Mouse (Mus musculus): Measurements from ENCODE around the gene Six4. TPM values are rescaled to one million over a fixed set of nuclear protein-coding genes. Genes with fewer than 3 reads are reported as not detected.
"Not testable (repeated sequence)": the region's sequence is repeated elsewhere in the genome, so short reads cannot be mapped to it uniquely, and the experiment has no call there.

Gene Six4
- total RNA-seq, 2 experiments from 2014 or later = 2.3 TPM

DNA sequence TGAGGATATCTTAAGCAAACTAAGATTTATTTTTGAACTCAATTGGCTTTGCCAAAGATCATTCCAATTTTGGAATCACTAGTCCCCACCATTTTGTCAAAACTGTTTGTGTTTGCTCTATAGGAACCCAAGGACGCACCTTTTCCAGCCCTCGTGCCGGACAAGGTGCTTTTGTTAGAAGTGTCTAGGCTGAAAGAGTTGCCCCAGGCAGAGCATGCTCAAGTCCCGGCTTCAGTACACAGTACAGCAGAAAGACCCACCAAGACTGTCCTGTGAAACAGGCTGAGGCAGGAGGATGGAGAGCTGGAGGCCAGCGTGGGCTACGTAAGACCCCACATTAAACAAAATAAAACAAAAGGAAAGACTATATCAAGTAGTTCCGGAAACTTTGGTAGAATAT, 26.2 kb downstream of the Six4 start:
- DNase-seq = no peak

DNA sequence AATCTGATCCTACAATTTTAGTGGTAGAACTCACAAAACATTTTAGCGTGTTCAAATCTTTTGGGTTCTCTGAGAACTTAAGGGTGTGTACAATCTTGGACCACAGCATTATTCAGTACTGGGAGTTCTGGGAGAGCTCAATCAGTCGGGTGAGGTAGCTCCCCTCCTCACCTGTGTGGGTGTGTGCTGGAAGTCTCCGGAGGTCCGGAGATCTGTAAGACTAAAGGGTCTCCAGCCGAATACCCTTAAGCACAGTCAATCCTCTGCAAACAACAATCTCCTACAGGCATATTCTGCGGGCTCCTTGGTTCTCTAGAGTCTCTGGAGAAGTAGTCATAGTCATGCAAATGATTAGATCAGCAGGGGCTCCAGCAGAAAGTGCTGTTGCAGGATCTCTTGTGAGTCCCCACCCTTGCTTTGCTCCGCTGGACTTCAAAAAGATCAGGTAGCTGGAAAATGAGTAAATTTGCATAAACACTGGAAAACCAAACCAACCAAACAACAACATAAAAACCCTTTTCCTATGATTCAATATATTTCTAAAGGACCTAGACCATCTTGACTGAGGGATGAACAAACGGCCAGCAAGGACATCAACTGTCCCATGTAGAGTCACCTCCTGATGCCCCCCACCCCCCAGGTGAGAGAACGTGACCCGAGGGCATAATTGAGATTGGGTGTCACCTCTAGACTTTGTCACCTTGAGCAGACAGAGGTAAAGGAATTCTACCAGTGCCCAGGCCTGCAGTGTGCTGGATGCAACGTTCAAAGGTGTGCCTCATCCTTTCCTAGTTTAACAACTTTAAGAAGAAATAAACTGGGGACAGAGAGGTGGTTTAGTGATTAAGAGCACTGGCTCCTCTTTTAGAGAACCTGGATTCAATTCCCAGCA, 27.3 kb downstream of the Six4 start:
- DNase-seq = no peak

DNA sequence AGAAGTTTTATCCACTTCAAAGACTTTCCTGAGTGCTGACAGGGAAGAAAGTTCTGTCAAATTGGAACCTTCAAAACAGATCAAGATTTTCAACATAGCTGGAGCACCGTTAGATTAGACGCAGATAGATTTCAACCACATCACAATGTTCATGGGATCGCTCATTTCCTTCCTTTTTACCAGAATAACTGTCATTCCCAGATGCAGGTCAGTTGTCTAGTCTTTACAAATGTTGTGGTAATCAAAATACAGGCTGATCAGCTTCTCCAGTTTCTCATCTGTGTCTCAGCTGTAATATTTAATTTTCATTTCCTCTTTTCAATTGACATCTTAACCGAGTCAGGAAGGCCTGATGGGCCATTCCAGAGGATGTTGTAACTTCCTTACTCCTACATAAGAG, 29.5 kb downstream of the Six4 start:
- DNase-seq = no peak

DNA sequence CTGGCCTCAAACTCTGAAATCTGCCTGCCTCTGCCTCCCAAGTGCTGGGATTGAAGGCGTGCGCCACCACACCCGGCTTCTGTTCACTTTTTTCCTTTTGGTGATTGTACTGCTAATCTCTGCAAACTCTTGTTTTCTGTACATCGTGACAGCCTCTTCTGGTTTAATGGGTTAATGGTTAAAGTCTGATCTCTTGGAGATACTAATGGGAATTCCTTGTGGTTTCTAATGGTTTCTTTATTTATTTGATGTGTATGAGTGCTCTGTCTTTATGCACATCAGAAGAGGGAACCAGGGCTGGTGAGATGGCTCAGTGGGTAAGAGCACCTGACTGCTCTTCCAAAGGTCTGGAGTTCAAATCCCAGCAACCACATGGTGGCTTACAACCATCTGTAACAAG, 31.4 kb downstream of the Six4 start:
- DNase-seq = not testable (repeated sequence)

DNA sequence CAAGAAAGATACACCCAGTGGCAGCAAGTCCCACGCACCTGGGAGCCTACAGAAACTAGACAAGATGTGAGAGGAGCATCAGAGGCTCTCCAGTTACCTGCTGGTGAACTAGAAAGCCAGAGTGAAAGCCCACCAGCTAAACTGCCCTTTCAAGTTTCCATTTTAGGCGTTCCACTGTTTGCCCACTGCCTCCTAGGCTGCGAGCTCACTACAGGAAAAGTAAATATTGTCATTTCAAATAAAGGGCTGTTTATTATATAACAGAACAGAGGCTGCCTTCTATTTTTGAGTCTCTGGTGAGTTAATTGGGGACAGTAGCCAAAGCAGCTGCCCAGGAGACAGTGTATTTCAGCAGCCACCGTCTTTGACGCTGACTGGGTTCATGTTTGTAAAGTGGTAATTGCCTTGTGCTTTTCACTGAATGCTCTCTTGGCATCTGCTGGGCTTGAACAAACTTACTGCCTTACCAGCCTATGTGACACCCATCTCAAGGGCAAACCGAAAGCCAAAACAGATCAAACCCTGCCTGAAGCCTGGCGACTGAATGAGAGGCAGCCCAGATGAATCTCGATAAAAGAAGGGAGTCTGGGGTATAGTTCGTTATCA, 52.3 kb downstream of the Six4 start:
- DNase-seq = no peak

DNA sequence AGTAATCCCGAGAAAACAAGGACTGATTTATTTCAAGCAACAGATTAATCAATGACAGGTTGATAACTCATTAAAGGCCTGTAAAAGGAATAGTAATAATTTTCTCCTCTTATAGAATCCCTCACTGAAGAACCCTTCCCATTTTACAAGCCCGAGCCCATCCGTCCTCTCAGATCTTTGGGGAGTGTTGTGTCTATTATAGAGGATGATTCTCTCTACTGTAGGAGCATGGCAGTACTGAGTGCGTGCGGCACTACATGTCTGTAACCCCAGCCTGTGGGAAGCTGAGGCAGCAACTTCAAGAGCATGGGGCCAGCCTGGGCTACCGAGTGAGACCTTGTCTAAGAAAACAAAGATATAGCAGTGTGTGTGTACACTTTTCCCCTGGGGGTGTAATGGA, 55.8 kb downstream of the Six4 start:
- no peak for DNase-seq

DNA sequence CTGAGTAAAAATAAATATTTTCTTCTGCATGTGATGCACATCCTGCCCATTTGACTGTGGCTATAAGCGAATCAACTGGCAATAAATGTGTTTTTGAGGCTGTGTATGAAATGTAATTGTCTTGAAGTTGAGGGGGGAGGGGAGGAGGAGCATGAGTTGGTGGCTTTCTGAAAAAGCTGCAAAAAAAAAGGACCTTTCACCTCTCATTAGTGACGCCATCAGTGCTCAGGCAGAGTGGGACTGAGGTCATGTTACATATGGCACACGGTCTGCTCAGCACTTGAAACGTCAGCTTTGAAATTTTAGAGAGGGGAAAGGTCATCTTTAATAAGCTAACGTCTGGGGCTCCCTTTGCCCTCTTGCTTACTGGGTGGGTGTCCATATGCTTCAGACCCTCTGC, 57.8 kb downstream of the Six4 start:
- no peak for DNase-seq

DNA sequence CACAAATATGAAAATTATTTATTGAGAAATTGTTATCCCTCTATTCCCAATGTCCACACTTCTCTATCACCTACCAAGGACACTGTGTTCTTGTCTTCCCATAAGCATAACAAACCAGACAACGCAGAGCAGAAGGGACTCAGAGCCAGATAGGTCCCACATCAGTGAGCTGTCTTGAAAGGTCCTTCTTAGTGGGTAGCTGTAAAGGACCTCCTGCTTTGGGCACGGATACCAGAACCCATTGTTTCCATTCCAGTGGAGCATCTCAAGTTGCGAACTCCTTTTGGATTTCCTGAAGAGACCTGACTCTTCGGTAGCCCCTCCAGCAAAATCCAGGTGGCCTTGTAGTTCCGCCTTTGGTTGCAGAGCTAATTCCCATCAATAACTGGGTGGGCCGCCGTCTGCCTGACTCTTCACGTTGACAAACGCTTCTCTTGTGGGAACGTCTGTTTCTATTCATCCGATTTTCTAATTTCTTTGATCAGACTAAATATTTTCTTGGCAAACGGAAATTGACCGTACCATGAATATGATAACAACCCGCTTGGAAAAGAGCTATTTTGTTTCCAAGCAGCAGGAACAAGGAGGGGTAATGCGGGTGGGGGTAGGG, 58.6 kb downstream of the Six4 start:
- DNase-seq = no peak

DNA sequence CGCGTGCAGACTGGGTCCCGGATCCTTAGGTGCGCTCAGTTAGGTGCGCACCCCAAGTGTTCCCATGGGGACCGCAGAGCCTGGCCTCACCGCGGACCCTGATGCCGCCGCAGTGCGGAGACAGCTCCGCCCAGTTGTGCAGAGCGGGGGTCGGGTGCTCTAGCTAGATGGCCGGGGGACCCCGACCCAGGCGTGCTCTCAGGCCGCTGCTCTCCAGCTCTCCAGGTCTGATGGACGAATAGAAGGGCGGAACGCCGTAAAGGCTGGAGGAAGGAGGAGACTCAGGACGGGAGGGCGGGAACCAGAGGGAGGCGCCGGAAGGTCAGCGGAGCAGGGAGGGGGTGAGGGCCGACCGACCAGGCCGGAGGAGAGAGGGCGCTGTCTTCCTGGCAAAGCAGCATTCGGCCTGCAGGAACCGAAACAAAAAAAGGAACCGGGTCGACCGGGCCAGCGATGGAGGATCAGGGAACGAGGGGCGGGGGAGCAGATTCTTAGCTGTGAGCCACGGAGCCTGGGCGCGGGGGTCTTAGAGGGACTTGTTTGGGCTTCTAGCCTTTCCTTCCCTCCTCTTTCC, 59.5 kb downstream of the Six4 start, which contains the start of gene Six1:
Six1 (minus strand) TSS at position 220 of the 574 bp plus-strand sequence.
- peak; percentile 88 for DNase-seq

DNA sequence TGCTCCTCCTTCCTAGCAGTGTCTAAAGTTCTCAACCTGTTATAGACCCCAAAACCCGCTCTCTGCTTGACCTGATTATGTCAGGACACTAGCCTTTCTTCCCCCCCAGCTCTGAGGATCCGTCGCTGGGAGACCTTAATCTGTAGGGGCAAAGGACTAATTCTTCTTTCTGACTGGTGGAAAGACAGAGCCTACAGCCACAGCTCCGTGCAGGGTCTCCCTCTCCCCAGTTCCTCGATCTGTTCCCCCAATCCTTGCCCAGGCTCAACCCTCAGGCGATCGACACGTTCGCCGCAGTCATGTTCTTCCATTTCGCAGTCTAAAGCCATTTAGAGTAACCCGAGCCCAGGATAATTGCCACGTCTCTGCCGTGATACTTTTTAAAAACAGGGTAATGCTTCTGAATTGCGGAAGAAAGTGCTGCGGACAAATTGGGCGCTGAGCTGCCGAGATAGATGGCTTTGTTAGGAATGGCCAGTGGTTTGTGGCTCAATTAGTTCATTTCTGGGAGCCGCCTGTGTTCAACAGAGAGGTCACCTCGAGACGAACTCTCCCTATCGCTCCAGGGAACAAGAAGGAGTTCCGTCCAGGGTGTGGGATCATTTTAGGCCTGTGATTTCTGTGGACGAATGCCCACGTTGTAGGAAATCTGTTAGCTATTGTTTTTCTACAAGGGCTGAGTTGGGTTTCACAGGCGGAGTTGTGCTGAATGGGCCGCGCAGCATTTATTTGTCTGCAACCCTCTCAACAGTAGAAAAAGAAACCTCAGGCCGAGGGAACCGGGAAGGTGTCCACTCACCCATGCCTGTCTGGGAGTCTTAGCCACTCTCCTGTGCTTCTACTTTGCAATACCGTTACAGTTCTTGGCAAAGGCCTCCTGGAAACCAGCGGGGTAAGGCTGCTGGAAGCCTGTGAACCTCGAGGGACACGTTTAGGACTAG, 60.3 kb downstream of the Six4 start:
- DNase-seq = no peak

DNA sequence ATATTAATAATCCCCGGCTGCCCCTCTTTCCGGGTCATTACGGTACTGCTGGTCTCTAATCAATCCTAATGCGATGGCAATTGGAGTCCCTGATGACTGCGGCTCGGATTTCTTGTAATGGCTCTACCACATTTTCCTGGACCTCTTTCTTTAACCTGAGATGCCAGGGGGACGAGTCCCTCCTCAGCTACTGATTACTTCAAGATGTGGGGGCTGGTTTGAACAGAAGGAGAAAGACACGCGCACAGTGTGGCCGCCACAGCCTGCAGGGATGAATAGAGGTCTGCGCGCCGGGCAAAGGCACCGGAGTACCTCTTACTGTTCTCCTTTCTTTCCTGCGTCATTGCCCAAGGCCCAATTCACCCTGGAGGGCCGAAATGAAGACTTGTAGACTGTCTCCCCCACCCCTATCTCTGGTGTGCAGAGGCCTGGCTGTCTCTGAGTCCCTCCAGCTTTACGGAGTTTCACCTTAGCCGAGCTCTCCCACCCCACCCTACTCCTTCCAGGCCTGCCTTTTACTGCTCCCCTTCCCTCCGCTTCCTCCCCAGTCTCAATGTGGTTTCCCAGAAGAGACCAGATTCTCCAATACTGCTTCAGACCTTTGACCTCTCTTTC, 61.1 kb downstream of the Six4 start:
- no peak for DNase-seq

DNA sequence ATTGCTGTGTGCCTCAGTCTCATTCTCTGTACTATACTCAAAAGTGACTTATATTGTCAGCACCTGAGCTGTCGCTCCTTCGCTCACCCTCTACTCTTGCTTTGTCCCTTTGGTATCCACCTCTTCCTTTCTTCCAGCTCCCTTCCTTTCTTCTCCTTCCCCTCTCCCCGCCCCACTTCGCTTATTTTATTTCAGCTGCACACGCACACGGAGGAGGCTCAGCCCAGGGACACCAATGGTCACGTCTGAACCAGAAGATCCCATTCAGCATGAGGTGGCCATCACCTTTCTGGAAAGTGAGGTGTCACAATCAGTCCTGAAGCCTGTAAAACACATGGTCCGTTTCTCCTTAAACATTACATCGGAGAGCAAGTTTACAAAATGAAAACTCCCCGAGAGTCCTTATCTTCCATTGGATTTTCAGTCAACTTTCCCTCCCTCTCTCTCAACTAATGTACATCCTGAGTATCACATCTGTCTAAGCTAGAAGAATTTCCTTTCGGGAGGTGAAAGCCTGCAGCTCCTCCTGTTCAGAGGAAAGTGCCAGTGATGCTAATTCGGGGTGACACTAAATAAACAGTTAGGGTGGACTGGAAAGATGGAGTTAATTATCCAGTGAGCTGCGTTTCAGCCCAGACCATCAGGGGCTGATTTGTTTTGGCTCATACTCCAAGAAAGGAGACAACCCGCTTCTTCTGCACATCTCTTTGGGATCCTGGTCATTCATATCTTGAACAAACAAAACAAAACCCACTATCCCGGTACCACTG, 62.3 kb downstream of the Six4 start:
- DNase-seq = no peak

DNA sequence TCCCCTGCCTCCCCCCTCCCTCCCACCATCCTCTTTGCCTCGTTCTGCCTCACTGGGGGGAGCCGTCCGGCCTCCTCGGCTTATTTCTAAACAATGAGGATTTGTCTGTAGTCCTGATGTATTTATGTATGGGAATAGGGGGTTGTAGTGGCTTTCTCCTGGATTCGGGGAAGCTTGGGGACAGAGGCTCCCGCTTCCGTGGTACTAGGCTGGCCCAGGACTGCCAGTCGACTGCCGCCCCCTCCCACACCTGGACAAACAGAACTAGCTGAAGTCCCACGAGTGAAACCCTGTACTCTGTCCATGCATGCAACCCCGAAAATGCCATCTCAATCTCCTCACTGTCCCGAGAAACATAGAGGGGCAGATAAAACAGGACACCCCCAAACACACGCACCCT, 63.0 kb downstream of the Six4 start:
- DNase-seq = no peak

Other genes starting within 250 kb of the Six4 start
- not detected for gene Six6, start 173.6 kb downstream of the Six4 start, total RNA-seq (2021)
- 1 to 10 TPM in 1 of 2 experiments, under 1 TPM in 1; 0.72 to 1.2 TPM for gene 4930447C04Rik, start 172.7 kb downstream of the Six4 start, total RNA-seq (2021)
- under 1 TPM; 0.19 to 0.54 TPM for gene Six1, start 59.6 kb downstream of the Six4 start, total RNA-seq (2021)
- gene Mnat1, start 10.3 kb upstream of the Six4 start, total RNA-seq (2021) = 10 to 100 TPM; 28.0 to 30.3 TPM
- 10 to 100 TPM; 29.6 to 30.5 TPM for gene Trmt5, start 173.3 kb upstream of the Six4 start, total RNA-seq (2021)
- gene Slc38a6, start 173.3 kb upstream of the Six4 start, total RNA-seq (2021) = 1 to 10 TPM; 7.4 to 8.5 TPM

All from heart, postnatal 4 days (tissue).